ENCODE assay signal across 13 mouse cellular contexts in the genomic region with DNA sequence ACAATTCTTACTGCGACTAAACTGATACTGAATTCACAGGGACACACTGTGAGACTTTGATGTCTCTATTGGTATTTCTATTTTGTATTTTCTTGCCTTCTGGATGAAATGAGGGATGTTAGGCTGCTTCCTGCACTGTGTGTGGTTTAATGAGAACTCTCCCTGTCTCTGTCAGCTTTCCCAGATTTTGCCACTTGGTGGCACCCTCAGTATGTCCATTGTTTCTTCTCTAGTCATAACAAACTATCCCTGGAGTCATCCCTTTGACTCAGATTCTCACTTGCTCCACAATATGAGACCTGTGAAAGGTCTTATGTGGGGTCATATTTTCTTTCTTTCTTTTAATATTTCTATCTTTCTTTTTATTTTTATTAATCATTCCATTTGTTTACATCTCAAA. TPM values are rescaled to one million over a fixed set of nuclear protein-coding genes. Genes with fewer than 3 reads are reported as not detected.
A peak's percentile ranks its signal among the peaks of the same experiment; 100 is the strongest.
DNase-seq lines count a peak whose midpoint lies in the region.
"Had no signal": no experiment of that assay in that cellular context is flagged by ENCODE, and none has a peak within 500 bp of the region (broad histone marks: within the 10 kb centered on the region; RNA-seq: fewer than 3 reads in every experiment).

No protein-coding gene starts in this region.

- peak; percentile 4 for DNase-seq in embryo, embryonic 10.5 days (ENCODE audit: low spot score)
- no peak for DNase-seq in embryo, embryonic 11 days
- DNase-seq in lung, postnatal 36 days, result peak; percentile 11
- no peak for DNase-seq in lung, postnatal 10 days
- peak; percentile 44 to 78 for DNase-seq in kidney, adult 8-10 months
- DNase-seq in retina, embryonic 14.5 days (ENCODE audit: low spot score), result peak; percentile 10
- no peak for DNase-seq in thymus, postnatal 0 days (ENCODE audit: low spot score)
- no peak for DNase-seq in thymus, postnatal 36 days
- DNase-seq: liver had no signal

RNA-seq across cellular contexts. Expression of a gene that starts 18.4 kb away (rescaled TPM):
- not detected in 2 replicates for polyA plus RNA-seq in thymus, postnatal 0 days (2015; fragmentation: Nextera tagmentation; extraction: Ambion mirVana)
- polyA plus RNA-seq: embryonic facial prominence, embryonic 10.5 days; heart, embryonic 13.5 days; midbrain, embryonic 12.5 days; stomach, embryonic 16.5 days had no signal

Comparison
In these comparisons a context has a peak if more than half of its experiments do, and no peak if none do; other contexts are left out.
1. DNase-seq: peak in embryo, embryonic 10.5 days (single experiment), lung, postnatal 36 days (single experiment), kidney, adult 8-10 months (2 of 2) and retina, embryonic 14.5 days (single experiment); none in embryo, embryonic 11 days (single experiment), lung, postnatal 10 days (single experiment), thymus, postnatal 0 days (single experiment) and thymus, postnatal 36 days (0 of 2).